8 mouse cellular contexts compared by ENCODE assay signal in the genomic region with DNA sequence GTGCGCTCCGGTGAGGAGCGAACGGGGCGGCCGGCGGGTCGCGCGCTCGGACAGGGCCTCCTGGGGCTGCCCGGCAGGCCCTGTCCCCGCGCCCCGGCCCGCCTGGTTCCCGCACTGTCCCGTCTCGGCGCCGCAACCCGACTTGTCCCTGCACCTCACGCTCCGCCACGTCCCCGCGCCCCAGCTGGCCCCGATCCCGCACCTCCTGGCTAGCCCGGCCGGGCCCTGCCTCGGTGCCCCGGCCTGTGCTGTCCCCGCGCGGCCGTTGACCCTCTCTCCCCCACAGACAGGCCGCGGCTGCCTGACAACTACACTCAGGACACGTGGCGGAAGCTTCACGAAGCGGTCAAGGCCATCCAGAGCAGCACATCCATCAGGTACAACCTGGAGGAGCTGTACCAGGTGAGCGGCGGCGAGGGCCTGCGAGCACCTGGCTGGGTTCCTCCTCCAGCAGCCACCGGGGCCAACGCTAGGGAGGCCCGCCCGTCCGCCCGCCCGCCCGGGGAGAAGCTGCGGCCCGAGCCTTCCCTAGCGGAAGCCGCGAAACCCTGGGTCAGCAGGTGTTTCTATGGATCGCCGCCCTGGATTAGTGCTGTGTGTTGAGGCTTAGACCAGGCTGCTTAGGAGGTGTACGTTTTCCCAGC. TPM values are rescaled to one million over a fixed set of nuclear protein-coding genes. Genes with fewer than 3 reads are reported as not detected.
DNase-seq lines count a peak whose midpoint lies in the region; ATAC-seq and TF ChIP-seq lines count a peak whose summit lies in the region.

No protein-coding gene starts in this region.

- peak overlapping the region; percentile 91 for H3K4me2 ChIP-seq in forebrain, embryonic 11.5 days (ENCODE audit: low read depth, low read length, severe bottlenecking)
- H3K4me2 ChIP-seq in liver, embryonic 15.5 days = peak overlapping the region; percentile 99

- H3K9ac ChIP-seq in forebrain, embryonic 11.5 days (ENCODE audit: low read length) = peak overlapping the region; percentile 90
- H3K9ac ChIP-seq in liver, embryonic 15.5 days = peak overlapping the region; percentile 98

- no peak for TF ChIP-seq CTCF in layer of hippocampus, adult 2 months (conservative IDR thresholded peaks at IDR 0.05)

- H3K4me3 ChIP-seq in layer of hippocampus, adult 2 months = peak overlapping the region; percentile 91
- peak overlapping the region; percentile 95 for H3K4me3 ChIP-seq in forebrain, embryonic 11.5 days (ENCODE audit: low read depth, low read length)
- H3K4me3 ChIP-seq in liver, embryonic 15.5 days (replicated peaks) = peak overlapping the region; percentile 96

- ATAC-seq in forebrain, embryonic 11.5 days (replicated peaks; ENCODE audit: low FRiP score) = peak; percentile 71
- ATAC-seq in liver, embryonic 15.5 days (ENCODE audit: insufficient read depth) = peak; percentile 43

- no peaks in the 10 kb centered on the region for H3K27me3 ChIP-seq in forebrain, embryonic 11.5 days (ENCODE audit: control insufficient read depth, insufficient read depth, low read length)
- H3K27me3 ChIP-seq in liver, embryonic 15.5 days = no peaks in the 10 kb centered on the region

- no peaks in the 10 kb centered on the region for H3K36me3 ChIP-seq in forebrain, embryonic 11.5 days (ENCODE audit: control insufficient read depth, insufficient read depth, low read length)
- H3K36me3 ChIP-seq in liver, embryonic 15.5 days (replicated peaks) = peaks cover 6% of the 10 kb centered on the region

- peak; percentile 15 to 19 for DNase-seq in layer of hippocampus, adult 2 months (ENCODE audit: low spot score in 2 of 2)
- DNase-seq in layer of hippocampus, adult 11-12 months (ENCODE audit: low spot score) = no peak
- DNase-seq in NIH3T3 (ENCODE audit: low read depth) = peak; percentile 48
- no peak for DNase-seq in forebrain, embryonic 11.5 days (ENCODE audit: low spot score)
- peak; percentile 59 for DNase-seq in induced T-regulatory cell, adult 2 months (ENCODE audit: low read depth)
- DNase-seq in right cerebral cortex, postnatal 4 days = peak; percentile 61
- no peak for DNase-seq in ovary, postnatal 10 days (ENCODE audit: low spot score)

- peaks cover 7% of the 10 kb centered on the region; the same call in 1 of the 2 replicates for H3K4me1 ChIP-seq in forebrain, embryonic 11.5 days (replicated peaks; ENCODE audit: control insufficient read depth, insufficient read depth, low read length)
- peaks cover 57% of the 10 kb centered on the region for H3K4me1 ChIP-seq in liver, embryonic 15.5 days (replicated peaks)

- peak overlapping the region; percentile 95 for H3K27ac ChIP-seq in layer of hippocampus, adult 2 months
- H3K27ac ChIP-seq in forebrain, embryonic 11.5 days (ENCODE audit: low read depth, low read length) = 0 out of 2 replicates have a peak overlapping the region, but pooled peaks have one; percentile 57
- peak overlapping the region; percentile 96 for H3K27ac ChIP-seq in liver, embryonic 15.5 days (replicated peaks)

- no peaks in the 10 kb centered on the region for H3K9me3 ChIP-seq in forebrain, embryonic 11.5 days (ENCODE audit: control insufficient read depth, low read length)
- H3K9me3 ChIP-seq in liver, embryonic 15.5 days (replicated peaks) = no peaks in the 10 kb centered on the region

- WGBS in forebrain, embryonic 11.5 days = 1% methylated on average over 62 of the region's 63 CpGs
- WGBS in liver, embryonic 15.5 days (ENCODE audit: insufficient replicate concordance) = under 1% methylated on average over 62 of the region's 63 CpGs

RNA-seq across cellular contexts. Expression of a gene that starts 0.6 kb away (rescaled TPM):
- total RNA-seq in layer of hippocampus, adult 2 months (2021) = 10 to 100 TPM; 60.1 to 60.8 TPM
- 86.6 and 91.4 TPM in 2 replicates for polyA plus RNA-seq in forebrain, embryonic 11.5 days (2014; fragmentation: Nextera tagmentation; extraction: Ambion mirVana)
- polyA plus RNA-seq in liver, embryonic 15.5 days (2015; fragmentation: Nextera tagmentation; extraction: Ambion mirVana) = 71.6 and 76.7 TPM in 2 replicates

RNA-seq across cellular contexts. Expression of a gene that starts 0.8 kb away (rescaled TPM):
- total RNA-seq in layer of hippocampus, adult 2 months (2021) = 10 to 100 TPM; 28.2 to 30.7 TPM
- polyA plus RNA-seq in forebrain, embryonic 11.5 days (2014; fragmentation: Nextera tagmentation; extraction: Ambion mirVana) = 51.0 and 56.6 TPM in 2 replicates
- 14.8 and 15.1 TPM in 2 replicates for polyA plus RNA-seq in liver, embryonic 15.5 days (2015; fragmentation: Nextera tagmentation; extraction: Ambion mirVana)

RNA-seq across cellular contexts. Expression of a gene that starts 45.3 kb away (rescaled TPM):
- total RNA-seq in layer of hippocampus, adult 2 months (2021) = not detected
- polyA plus RNA-seq in forebrain, embryonic 11.5 days (2014; fragmentation: Nextera tagmentation; extraction: Ambion mirVana) = 0.47 and 0.79 TPM in 2 replicates
- polyA plus RNA-seq in liver, embryonic 15.5 days (2015; fragmentation: Nextera tagmentation; extraction: Ambion mirVana) = 37.9 and 46.4 TPM in 2 replicates

RNA-seq across cellular contexts. Expression of a gene that starts 52.9 kb away (rescaled TPM):
- 100 to 1,000 TPM; 241 to 248 TPM for total RNA-seq in layer of hippocampus, adult 2 months (2021)
- 240 and 251 TPM in 2 replicates for polyA plus RNA-seq in forebrain, embryonic 11.5 days (2014; fragmentation: Nextera tagmentation; extraction: Ambion mirVana)
- 200 and 205 TPM in 2 replicates for polyA plus RNA-seq in liver, embryonic 15.5 days (2015; fragmentation: Nextera tagmentation; extraction: Ambion mirVana)

Comparison
In these comparisons a context has a peak if more than half of its experiments do, and no peak if none do; other contexts are left out.
1. DNase-seq: peak in layer of hippocampus, adult 2 months (2 of 2), NIH3T3 (single experiment), induced T-regulatory cell, adult 2 months (single experiment) and right cerebral cortex, postnatal 4 days (single experiment); none in layer of hippocampus, adult 11-12 months (single experiment), forebrain, embryonic 11.5 days (single experiment) and ovary, postnatal 10 days (single experiment).
2. RNA of a gene that starts 45.3 kb away (polyA plus RNA-seq): 37.9 to 46.4 TPM in liver, embryonic 15.5 days; 0.47 to 0.79 TPM in forebrain, embryonic 11.5 days; every median in the first group is over 10 times any median in the second.
3. Peak in every context shown above with its lines, with median percentiles within 50 percentile points of each other: H3K27ac ChIP-seq and H3K4me3 ChIP-seq.